Mouse (Mus musculus): ENCODE measurements at regions not wholly inside any gene's neighbourhood (a gene's known extent, or its start where the extent isn't known, plus 50 kb on each side); places are given as distances from the start of the nearest gene placed in this dataset.
A peak's percentile ranks its signal among the peaks of the same experiment; 100 is the strongest.

DNA sequence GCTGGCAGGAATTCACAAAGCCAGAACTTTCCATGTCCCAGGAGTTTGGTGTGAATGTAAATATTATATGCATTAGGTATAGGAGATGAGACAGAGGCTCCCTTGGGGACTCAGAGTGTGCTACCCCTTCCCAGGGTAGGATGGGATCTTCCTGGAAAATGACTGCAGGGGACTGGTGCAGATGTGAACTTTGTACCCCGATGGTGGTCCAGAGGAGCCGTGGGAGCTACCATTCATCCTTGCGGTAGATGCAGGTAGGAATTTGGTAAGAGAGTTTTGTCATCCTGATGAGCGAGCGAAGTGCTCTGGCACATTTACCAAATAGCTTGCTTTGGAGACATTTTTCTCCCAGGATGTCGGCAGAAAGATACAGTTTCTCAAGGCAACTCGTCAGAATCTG is 59.7 kb upstream of the Ppara start:
- DNase-seq = no peak

DNA sequence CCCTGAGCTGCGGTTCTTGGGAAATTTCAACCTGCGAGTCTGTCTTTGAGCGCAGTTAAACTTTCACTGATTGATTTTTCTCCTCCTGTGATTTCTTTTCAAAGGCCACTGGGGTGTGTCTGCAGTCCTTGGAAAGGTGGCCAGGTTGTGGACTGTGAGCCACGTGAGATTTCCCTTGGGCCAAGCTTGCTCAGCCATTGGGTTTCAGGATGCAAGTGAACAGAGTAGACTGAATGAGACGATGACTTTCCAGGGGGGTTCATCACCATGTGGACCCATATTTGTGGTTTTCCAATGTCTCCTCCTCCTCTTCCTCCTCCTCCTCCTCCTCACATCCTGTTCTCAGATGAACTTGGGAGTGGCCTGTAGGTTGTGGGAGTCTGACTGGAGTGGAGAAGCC is 59.0 kb upstream of the Ppara start:
- no peak for DNase-seq

GRCm38 (mm10) chr15:85676156-85676555 is 58.6 kb upstream of the Ppara start:
- no peak for DNase-seq

DNA sequence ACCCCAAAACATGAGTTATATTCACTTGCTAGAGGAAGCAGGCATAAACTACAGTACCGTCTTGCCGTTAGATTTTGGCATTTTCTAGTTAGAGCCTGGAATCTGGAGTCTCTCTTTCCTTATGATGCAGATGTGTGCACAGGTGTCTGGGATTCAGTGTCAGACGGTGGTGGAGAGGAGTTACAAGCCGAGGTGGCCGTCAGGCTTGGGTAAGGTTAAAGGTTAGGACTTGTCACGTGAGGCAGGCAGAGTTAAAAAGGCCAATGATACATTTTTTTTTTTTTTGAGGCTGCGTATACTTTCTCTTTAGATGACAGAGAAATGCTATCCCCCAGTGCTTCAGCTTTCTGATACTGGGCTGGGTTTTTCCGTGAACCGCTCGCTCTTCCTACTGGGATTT is 57.9 kb upstream of the Ppara start:
- DNase-seq = no peak

GRCm38 (mm10) chr15:85677381-85677780 is 57.4 kb upstream of the Ppara start:
- no peak for DNase-seq

- DNase-seq = peak; percentile 91
Observed at GRCm38 (mm10) chr15:85677855-85678254, 56.9 kb upstream of the Ppara start.

GRCm38 (mm10) chr15:85678351-85678895 is 56.4 kb upstream of the Ppara start:
- no peak for DNase-seq

DNA sequence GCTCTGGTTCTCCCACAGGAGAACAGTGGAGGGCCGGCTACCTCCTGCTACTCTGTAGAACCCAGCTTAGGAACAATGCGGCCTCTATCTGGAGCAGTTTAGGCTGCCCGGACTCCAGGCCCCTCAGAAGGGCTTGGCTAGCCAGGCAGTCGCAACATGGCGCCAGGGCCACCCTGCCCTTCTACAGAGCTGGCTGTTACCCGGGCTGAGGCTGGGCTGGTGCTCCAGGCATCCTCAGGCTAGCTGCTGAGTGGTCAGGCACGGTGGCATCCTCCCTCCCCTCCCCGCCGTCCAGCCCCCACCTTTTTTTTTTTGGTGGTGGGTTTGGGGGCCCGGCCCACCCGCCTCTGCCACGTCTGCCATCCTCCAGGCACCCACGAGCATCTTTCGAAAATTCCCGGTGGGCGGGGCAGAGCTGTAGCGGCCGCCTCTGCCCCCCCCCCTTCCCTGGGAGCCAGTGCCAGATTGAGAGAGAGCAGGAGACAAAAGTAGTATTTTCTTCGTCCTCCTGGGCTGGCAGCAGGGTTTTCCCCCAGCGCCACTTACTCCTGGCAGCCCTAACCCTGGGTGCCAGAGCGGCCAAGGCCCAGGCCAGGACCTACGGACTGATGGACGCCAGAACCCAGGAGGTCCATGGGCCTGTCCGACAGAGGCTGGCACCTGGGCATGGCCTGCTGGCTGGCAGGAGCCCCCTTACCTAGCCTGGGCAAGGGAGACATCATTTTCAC is 55.6 kb upstream of the Ppara start:
- peak; percentile 84 for DNase-seq

GRCm38 (mm10) chr15:85679864-85680428 is 54.8 kb upstream of the Ppara start:
- DNase-seq = no peak

DNA sequence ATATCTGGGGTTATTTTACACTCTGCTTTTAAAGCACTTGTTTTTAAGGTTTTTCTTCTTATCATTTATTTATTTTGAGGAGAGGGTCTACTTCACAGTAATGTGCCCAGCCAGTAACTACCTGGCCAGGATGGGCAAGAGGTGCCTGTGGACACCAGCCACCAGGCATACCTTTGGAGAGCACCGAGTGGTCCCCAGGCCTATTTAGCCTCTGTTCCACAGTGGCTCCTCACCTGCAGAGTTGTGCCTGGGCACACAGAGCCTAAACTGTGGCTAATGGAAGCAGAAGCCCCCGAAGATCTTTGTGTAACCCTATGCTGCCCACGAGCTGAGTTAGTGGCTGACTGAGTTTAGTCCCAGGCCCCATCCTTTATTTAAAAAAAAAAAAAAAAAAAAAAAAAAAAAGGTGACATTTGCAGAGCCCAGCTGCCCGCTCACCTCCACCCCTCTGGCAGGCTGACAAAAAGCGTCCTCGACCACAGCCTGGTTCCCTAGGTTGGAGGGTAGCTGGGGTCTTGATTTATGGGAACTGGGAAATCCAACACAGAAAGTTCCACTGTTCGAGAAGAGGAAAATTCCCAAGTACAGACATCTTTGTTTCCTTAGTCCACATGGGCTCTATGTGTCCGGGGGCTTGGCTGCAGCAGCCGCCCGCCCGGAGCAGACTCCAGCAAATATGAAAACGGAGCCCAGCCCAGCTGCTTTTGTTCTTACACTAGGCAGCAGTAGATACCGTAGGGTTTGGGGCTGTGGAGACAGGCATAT is 54.1 kb upstream of the Ppara start:
- DNase-seq = peak; percentile 65

DNA sequence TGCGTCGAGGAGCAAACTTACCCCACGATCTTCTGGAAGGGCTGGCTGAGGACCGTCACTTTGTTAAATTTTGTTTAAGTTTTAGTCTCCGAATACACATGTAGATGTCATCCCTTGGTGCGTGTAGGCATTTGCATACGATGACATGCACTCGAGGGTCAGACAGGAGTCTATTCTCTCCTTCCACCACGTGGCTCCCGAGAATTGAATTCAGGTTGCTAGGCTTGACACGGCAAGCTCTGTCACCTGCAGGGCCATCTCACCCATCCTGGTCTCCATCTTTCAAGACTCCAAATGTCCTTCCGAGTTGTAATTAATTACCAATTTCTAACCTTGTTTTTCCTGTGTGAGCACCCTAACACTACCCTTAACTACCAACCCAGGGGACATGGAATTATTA is 52.7 kb upstream of the Ppara start:
- no peak for DNase-seq

DNA sequence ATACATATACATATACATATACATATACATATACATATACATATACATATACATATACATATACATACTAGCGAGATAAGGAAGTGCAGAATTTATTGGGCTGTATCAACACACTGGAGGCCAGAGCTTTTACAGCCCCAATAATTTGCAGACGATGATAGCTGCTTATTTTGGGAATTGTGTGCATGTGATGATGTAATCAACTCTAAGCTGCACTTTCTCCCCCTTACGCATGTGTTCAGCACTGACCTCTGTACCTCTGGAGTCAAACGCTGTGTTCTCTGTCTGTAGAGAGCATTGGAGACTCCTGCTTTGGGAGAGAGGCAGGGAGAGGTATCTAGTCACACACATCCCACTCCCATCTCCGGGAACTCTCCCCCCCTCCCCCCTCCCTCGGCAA is 52.0 kb upstream of the Ppara start:
- DNase-seq = no peak

GRCm38 (mm10) chr15:85683271-85683670 is 51.5 kb upstream of the Ppara start:
- DNase-seq = no peak

- DNase-seq = no peak
Observed at GRCm38 (mm10) chr15:85683716-85684115, 51.1 kb upstream of the Ppara start.

GRCm38 (mm10) chr15:85684164-85684708 is 50.5 kb upstream of the Ppara start:
- no peak for DNase-seq

DNA sequence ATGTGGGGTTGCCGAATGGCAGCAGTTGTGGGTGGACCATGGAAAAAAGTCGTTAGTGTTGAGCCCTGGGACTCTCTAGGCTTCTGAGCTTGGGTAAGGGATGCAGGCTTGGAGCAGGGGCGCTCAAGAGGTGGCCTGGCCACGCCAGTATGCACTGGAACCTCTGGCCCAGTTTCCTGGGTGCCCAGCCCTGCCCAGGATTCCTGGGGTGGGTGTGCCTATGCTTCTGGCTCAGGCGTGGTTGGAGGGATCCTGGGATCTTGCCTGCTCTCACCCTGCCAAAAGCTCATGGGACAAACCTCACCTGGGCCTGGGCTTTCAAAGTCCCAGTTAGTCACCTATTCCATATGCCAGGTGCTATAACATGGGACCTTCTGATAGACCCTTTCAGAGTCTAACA is 49.9 kb upstream of the Ppara start:
- no peak for DNase-seq
